Mouse (Mus musculus) intestine, postnatal 0 days (tissue): ENCODE measurements around the gene Asah2. TPM values are rescaled to one million over a fixed set of nuclear protein-coding genes. Genes with fewer than 3 reads are reported as not detected.

Source experiments
- ATAC-seq: fragments of 200-750 bp; cut with Nextera tagmentation; 2 replicates; pipeline ENCODE4 v1.8.0; 2017; ENCODE audit warnings: mild to moderate bottlenecking, moderate TSS enrichment, moderate library complexity
- H3K27ac ChIP-seq: fragments of 300-500 bp; sonication (generic); 2 replicates; pipeline ENCODE4 v1.5.1; 2014; ENCODE audit warnings: mild to moderate bottlenecking, low read depth, low read length, moderate library complexity
- H3K27me3 ChIP-seq: fragments of 300-500 bp; sonication (generic); replicated peaks from 2 replicates; pipeline ENCODE4 v1.6.1; 2014; ENCODE audit warnings: low read length, mixed read lengths; ENCODE audit not compliant: control insufficient read depth, insufficient read depth
- H3K36me3 ChIP-seq: fragments of 300-500 bp; sonication (generic); 2 replicates; pipeline ENCODE4 v1.6.1; 2014; ENCODE audit warnings: mild to moderate bottlenecking, moderate library complexity; ENCODE audit not compliant: control insufficient read depth, insufficient read depth
- H3K4me1 ChIP-seq: fragments of 300-500 bp; sonication (generic); replicated peaks from 2 replicates; pipeline ENCODE4 v1.6.1; 2014; ENCODE audit warnings: antibody characterized with exemption, low read length, mixed read lengths; ENCODE audit not compliant: control insufficient read depth, insufficient read depth
- H3K4me2 ChIP-seq: fragments of 300-500 bp; sonication (generic); replicated peaks from 2 replicates; pipeline ENCODE4 v1.6.1; 2014; ENCODE audit warnings: low read depth, mild to moderate bottlenecking, moderate library complexity
- H3K4me3 ChIP-seq: fragments of 300-500 bp; sonication (generic); 2 replicates; pipeline ENCODE4 v1.5.1; 2014; ENCODE audit warnings: low read depth, low read length
- H3K9ac ChIP-seq: fragments of 300-500 bp; sonication (generic); 2 replicates; pipeline ENCODE4 v1.6.1; 2014; ENCODE audit warnings: mild to moderate bottlenecking, low read depth, low read length
- H3K9me3 ChIP-seq: fragments of 300-500 bp; sonication (generic); 2 replicates; pipeline ENCODE4 v1.6.1; 2016; ENCODE audit warnings: mixed run types; ENCODE audit not compliant: control insufficient read depth
- CTCF ChIP-seq: sonication (generic); IDR thresholded peaks from 2 replicates; pipeline ENCODE4 v1.5.1; 2016; ENCODE audit warnings: low read depth, mild to moderate bottlenecking, control low read depth, antibody characterized with exemption, moderate library complexity
- WGBS: fragments of 180-500 bp; shearing (Covaris S2); extraction: QIAGEN DNeasy Blood & Tissue Kit; methylation state at CpG from one replicate; pipeline ENCODE4 v1.1.7; 2014; 5-methylcytosine and 5-hydroxymethylcytosine counted together
- polyA plus RNA-seq: library from polyadenylated mRNA; unstranded; fragments of >200 nt; fragmentation: Nextera tagmentation; extraction: Ambion mirVana; gene quantifications from 2 replicates; pipeline ENCODE4 v1.2.1, GENCODE M21; 2015

The Asah2 gene
- polyA plus RNA-seq, 1 experiment from 2014 or later = 22.8 TPM

DNA sequence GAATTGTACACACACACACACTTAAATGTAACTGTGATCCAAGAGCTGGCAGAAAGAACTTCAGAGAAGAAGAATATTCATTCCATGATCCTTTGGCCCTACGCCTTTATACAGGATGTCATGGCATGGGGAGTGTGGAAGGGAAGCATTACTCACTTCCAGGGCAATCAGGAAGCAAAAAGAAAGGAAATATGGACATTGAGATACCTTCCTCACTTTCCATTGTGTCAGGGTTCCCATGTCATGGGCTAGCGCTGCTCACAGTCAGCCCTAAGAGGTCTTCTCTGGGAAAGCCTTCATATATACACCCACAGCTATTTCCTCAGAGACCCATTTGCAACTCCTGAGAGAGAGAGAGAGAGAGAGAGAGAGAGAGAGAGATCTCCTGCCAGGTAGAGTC is 1.3 kb downstream of the Asah2 start:
- H3K27ac ChIP-seq = peak overlapping the region; percentile 99; the same call in 1 of the 2 replicates
- H3K4me1 ChIP-seq = peaks cover 10% of the 10 kb centered on the region; the same call in 1 of the 2 replicates
- TF ChIP-seq CTCF = no peak
- no peak overlapping the region for H3K9ac ChIP-seq
- no peaks in the 10 kb centered on the region for H3K27me3 ChIP-seq
- 0 out of 2 replicates have a peak overlapping the region, but pooled peaks have one; percentile 58 for H3K4me3 ChIP-seq
- peak overlapping the region; percentile 58 for H3K4me2 ChIP-seq
- ATAC-seq = no peak
- WGBS = 77% methylated on average over 2 of the region's 2 CpGs
- no peaks in the 10 kb centered on the region for H3K9me3 ChIP-seq
- H3K36me3 ChIP-seq = no peaks in the 10 kb centered on the region

DNA sequence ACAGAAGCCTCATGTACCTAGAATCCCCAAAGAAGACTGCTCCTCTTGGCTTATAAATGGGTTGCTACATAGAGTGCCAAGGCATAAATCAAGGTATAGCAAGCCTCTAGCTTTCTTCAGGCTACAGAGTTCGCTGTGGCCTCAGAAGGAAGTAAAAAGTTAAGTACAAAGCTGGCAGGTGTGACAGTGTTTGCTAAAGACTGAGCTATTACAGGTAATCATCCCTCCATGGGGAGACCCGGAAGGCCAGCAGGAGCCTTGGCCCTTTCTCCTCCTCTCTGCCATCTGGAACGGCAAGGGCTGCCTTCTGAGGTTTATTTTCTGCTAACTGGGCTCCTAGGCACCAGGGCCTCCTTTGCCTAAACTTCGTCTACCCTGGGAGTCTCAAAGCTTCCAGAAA is 3.8 kb downstream of the Asah2 start:
- Histone ChIP-seq H3K4me1 (peaks cover 10% of the 10 kb centered on the region; the same call in 1 of the 2 replicates), H3K36me3 (no peaks in the 10 kb centered on the region), H3K9ac (no peak overlapping the region; the same call in 1 of the 2 replicates), H3K27ac (peak overlapping the region; percentile 57), H3K4me2 (no peak overlapping the region), H3K4me3 (no peak overlapping the region), H3K27me3 (no peaks in the 10 kb centered on the region), H3K9me3 (no peaks in the 10 kb centered on the region)
- TF ChIP-seq CTCF = no peak
- ATAC-seq = peak; percentile 46
- WGBS = 41% methylated on average over 4 of the region's 4 CpGs

- Histone ChIP-seq H3K27me3 (no peaks in the 10 kb centered on the region), H3K27ac (no peak overlapping the region), H3K4me2 (no peak overlapping the region), H3K36me3 (no peaks in the 10 kb centered on the region), H3K4me3 (no peak overlapping the region), H3K9me3 (no peaks in the 10 kb centered on the region), H3K4me1 (peaks cover 10% of the 10 kb centered on the region; the same call in 1 of the 2 replicates), H3K9ac (no peak overlapping the region)
- TF ChIP-seq CTCF = no peak
- ATAC-seq = no peak
- WGBS = 39% methylated on average over 9 of the region's 9 CpGs
Observed at GRCm38 (mm10) chr19:32102976-32103300, 5.1 kb downstream of the Asah2 start.

- Histone ChIP-seq H3K36me3 (no peaks in the 10 kb centered on the region), H3K27ac (no peak overlapping the region), H3K4me1 (peaks cover 10% of the 10 kb centered on the region; the same call in 1 of the 2 replicates), H3K9ac (no peak overlapping the region), H3K27me3 (no peaks in the 10 kb centered on the region), H3K4me2 (no peak overlapping the region), H3K4me3 (no peak overlapping the region), H3K9me3 (no peaks in the 10 kb centered on the region)
- 56% methylated on average over 18 of the region's 18 CpGs for WGBS
- no peak for TF ChIP-seq CTCF
- no peak for ATAC-seq
Observed at GRCm38 (mm10) chr19:32102294-32102975, 5.6 kb downstream of the Asah2 start.

GRCm38 (mm10) chr19:32098582-32098981 is 9.4 kb downstream of the Asah2 start:
- 76% methylated on average over 3 of the region's 3 CpGs for WGBS
- Histone ChIP-seq H3K4me1 (no peaks in the 10 kb centered on the region), H3K27ac (no peak overlapping the region), H3K27me3 (no peaks in the 10 kb centered on the region), H3K4me2 (no peak overlapping the region), H3K36me3 (no peaks in the 10 kb centered on the region), H3K4me3 (no peak overlapping the region), H3K9ac (no peak overlapping the region), H3K9me3 (no peaks in the 10 kb centered on the region)
- no peak for ATAC-seq
- TF ChIP-seq CTCF = peak; percentile 60

GRCm38 (mm10) chr19:32092358-32092757 is 15.7 kb downstream of the Asah2 start:
- 50% methylated on average over 4 of the region's 4 CpGs for WGBS
- H3K9ac ChIP-seq = no peak overlapping the region
- TF ChIP-seq CTCF = no peak
- ATAC-seq = peak; percentile 90
- peak overlapping the region; percentile 57 for H3K27ac ChIP-seq
- no peak overlapping the region for H3K4me3 ChIP-seq
- peaks cover 3% of the 10 kb centered on the region; the same call in 1 of the 2 replicates for H3K4me1 ChIP-seq
- no peak overlapping the region for H3K4me2 ChIP-seq
- H3K9me3 ChIP-seq = no peaks in the 10 kb centered on the region
- no peaks in the 10 kb centered on the region for H3K27me3 ChIP-seq
- H3K36me3 ChIP-seq = no peaks in the 10 kb centered on the region
